Mouse (Mus musculus) forebrain, postnatal 0 days (tissue): ENCODE measurements around the gene Mt2. TPM values are rescaled to one million over a fixed set of nuclear protein-coding genes. Genes with fewer than 3 reads are reported as not detected.

ENCODE experiments used
- ATAC-seq: fragments of 200-750 bp; cut with Nextera tagmentation; 2 replicates; pipeline ENCODE4 v1.8.0; 2017; ENCODE audit warnings: mild to moderate bottlenecking, moderate library complexity
- DNase-seq: peaks from one replicate; pipeline ENCODE4 v3.0.0-alpha.2; 2015
- H3K27ac ChIP-seq: fragments of 300-500 bp; sonication (generic); 2 replicates; pipeline ENCODE4 v1.5.1; 2014; ENCODE audit warnings: low read depth, mild to moderate bottlenecking, antibody characterized with exemption, low read length, moderate library complexity, mixed read lengths
- H3K27me3 ChIP-seq: fragments of 300-500 bp; sonication (generic); 2 replicates; pipeline ENCODE4 v1.6.1; 2014; ENCODE audit warnings: mild to moderate bottlenecking, low read length, mixed read lengths; ENCODE audit not compliant: insufficient read depth
- H3K36me3 ChIP-seq: fragments of 300-500 bp; sonication (generic); 2 replicates; pipeline ENCODE4 v1.6.1; 2014; ENCODE audit warnings: mild to moderate bottlenecking, moderate library complexity; ENCODE audit not compliant: insufficient read depth
- H3K4me1 ChIP-seq: fragments of 300-500 bp; sonication (generic); 2 replicates; pipeline ENCODE4 v1.6.1; 2014; ENCODE audit warnings: antibody characterized with exemption; ENCODE audit not compliant: insufficient read depth
- H3K4me2 ChIP-seq: fragments of 300-500 bp; sonication (generic); 2 replicates; pipeline ENCODE4 v1.6.1; 2014; ENCODE audit warnings: low read depth, mild to moderate bottlenecking, moderate library complexity
- H3K4me3 ChIP-seq: fragments of 300-500 bp; sonication (generic); 2 replicates; pipeline ENCODE4 v1.5.1; 2014; ENCODE audit warnings: low read depth, low read length, mixed read lengths
- H3K9ac ChIP-seq: fragments of 300-500 bp; sonication (generic); 2 replicates; pipeline ENCODE4 v1.6.1; 2014; ENCODE audit warnings: mild to moderate bottlenecking
- H3K9me3 ChIP-seq: fragments of 300-500 bp; sonication (generic); 2 replicates; pipeline ENCODE4 v1.6.1; 2016; ENCODE audit warnings: low read length
- CTCF ChIP-seq: sonication (generic); IDR thresholded peaks from 2 replicates; pipeline ENCODE4 v1.5.1; 2016; ENCODE audit warnings: antibody characterized with exemption, control low read depth, low read depth
- WGBS: fragments of 180-500 bp; shearing (Covaris S2); extraction: QIAGEN DNeasy Blood & Tissue Kit; methylation state at CpG from one replicate; pipeline ENCODE4 v1.1.7; 2014; 5-methylcytosine and 5-hydroxymethylcytosine counted together
- polyA plus RNA-seq: library from polyadenylated mRNA; unstranded; fragments of >200 nt; fragmentation: Nextera tagmentation; extraction: Ambion mirVana; gene quantifications from 2 replicates; pipeline ENCODE4 v1.2.1, GENCODE M21; 2015
- total RNA-seq: library from RNA; depleted of rRNA; stranded (reverse); fragments of >200 nt; gene quantifications from 2 replicates; pipeline ENCODE4 v1.2.3, GENCODE M21; 2014

Gene Mt2
- total and polyA plus RNA-seq, 2 experiments from 2014 or later: 88.1 to 143 TPM

DNA sequence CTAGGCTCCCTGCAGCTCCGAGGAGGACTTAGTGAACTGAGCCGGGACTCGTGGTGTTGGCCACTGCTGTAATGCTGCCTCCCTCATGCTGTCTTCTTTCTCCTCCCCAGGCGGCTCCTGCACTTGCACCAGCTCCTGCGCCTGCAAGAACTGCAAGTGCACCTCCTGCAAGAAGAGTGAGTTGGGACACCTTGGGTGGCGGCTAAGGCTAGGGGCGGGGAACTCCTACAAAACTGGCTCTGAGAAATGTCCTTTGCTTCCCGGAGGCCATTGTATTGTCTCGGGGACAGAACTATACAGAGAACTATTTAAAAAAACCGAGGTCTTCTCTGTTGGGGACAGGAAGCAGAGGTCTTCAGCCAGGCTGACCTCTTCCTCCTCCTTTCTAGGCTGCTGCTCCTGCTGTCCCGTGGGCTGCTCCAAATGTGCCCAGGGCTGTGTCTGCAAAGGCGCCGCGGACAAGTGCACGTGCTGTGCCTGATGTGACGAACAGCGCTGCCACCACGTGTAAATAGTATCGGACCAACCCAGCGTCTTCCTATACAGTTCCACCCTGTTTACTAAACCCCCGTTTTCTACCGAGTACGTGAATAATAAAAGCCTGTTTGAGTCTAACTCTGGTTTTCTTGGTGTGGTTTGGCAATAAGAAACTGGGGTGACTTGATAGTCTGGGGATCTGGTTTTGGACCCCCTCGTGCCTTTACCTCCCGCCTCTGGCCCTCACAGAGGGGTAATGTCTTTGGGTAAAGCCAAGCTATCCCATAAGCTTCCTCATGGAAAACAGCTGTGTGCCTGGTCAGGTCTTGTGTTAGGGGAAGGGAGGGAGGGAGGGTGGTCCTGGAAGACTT is 7.5 kb downstream of the Mt2 start:
- 6% methylated on average over 25 of the region's 25 CpGs for WGBS
- ATAC-seq (no peak), DNase-seq (no peak)
- Histone ChIP-seq H3K9me3 (no peaks in the 10 kb centered on the region), H3K9ac (peak overlapping the region; percentile 35), H3K27me3 (peaks cover 31% of the 10 kb centered on the region), H3K4me2 (peak overlapping the region; percentile 75), H3K36me3 (no peaks in the 10 kb centered on the region), H3K27ac (peak overlapping the region; percentile 11), H3K4me3 (peak overlapping the region; percentile 39), H3K4me1 (no peaks in the 10 kb centered on the region)
- no peak for TF ChIP-seq CTCF

DNA sequence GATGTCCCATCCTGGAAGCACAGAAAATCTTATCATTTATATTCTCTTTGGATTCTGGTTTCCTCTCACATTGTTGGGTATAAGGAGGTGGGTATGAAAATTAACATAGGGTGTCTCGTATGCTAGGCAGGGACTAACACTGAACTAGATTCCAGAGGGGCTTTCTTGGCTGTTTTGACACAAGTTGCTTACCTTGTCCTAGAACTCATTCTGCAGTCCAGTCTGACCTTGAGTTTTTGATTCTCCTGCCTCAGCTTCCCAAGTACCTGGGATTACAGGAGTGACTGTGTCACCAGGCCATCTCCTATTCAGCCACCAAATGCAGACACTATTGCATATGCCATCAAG is 8.1 kb downstream of the Mt2 start:
- Histone ChIP-seq H3K27ac (no peak overlapping the region), H3K36me3 (no peaks in the 10 kb centered on the region), H3K9ac (no peak overlapping the region), H3K9me3 (no peaks in the 10 kb centered on the region), H3K4me2 (peak overlapping the region; percentile 75; the same call in 1 of the 2 replicates), H3K27me3 (peaks cover 31% of the 10 kb centered on the region), H3K4me1 (no peaks in the 10 kb centered on the region), H3K4me3 (peak overlapping the region; percentile 39; the same call in 1 of the 2 replicates)
- no peak for ATAC-seq
- WGBS: 80% methylated on average over 1 of the region's 1 CpGs
- DNase-seq: no peak
- no peak for TF ChIP-seq CTCF

- no peak overlapping the region for H3K4me3 ChIP-seq
Observed at GRCm38 (mm10) chr8:94182055-94182929, 9.8 kb downstream of the Mt2 start.

DNA sequence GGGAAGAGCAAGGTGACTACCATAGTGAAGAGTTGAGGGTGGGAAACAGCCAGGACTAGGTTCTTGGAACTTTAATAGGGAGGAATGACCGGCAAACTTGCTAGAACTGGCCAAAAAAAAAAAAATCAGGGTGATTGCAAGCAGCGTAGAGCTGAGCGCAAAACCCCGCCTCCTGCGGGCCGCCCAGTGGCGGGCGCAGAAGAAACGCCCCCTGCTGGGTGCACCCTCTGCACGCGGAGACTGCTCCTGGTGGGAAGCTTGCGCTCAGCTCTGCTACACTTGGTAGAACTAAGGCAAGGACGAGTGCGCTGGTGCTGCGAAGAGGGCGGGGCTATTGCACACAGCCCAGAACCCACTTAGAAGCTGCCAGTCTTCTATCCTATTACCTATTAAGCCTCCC is 10.7 kb downstream of the Mt2 start:
- H3K9ac ChIP-seq: no peak overlapping the region
- ATAC-seq (peak; percentile 67), DNase-seq (peak; percentile 73)
- no peak overlapping the region for H3K4me3 ChIP-seq
- no peaks in the 10 kb centered on the region for H3K36me3 ChIP-seq
- WGBS: under 1% methylated on average over 16 of the region's 16 CpGs
- H3K27ac ChIP-seq: no peak overlapping the region
- H3K27me3 ChIP-seq: peaks cover 36% of the 10 kb centered on the region
- H3K9me3 ChIP-seq: no peaks in the 10 kb centered on the region
- TF ChIP-seq CTCF: peak; percentile 68
- peak overlapping the region; percentile 29; the same call in 1 of the 2 replicates for H3K4me2 ChIP-seq
- H3K4me1 ChIP-seq: no peaks in the 10 kb centered on the region

More at GRCm38 (mm10) chr8:94182055-94182929, 9.8 kb downstream of the Mt2 start:
- Histone ChIP-seq H3K4me1 (no peaks in the 10 kb centered on the region), H3K36me3 (no peaks in the 10 kb centered on the region), H3K9me3 (no peaks in the 10 kb centered on the region), H3K4me2 (no peak overlapping the region), H3K9ac (no peak overlapping the region), H3K27ac (no peak overlapping the region), H3K27me3 (peaks cover 36% of the 10 kb centered on the region)
- no peak for TF ChIP-seq CTCF
- no peak for DNase-seq
- 74% methylated on average over 13 of the region's 13 CpGs for WGBS
- no peak for ATAC-seq

- Histone ChIP-seq H3K9me3 (no peaks in the 10 kb centered on the region), H3K9ac (no peak overlapping the region), H3K4me2 (no peak overlapping the region), H3K27ac (no peak overlapping the region), H3K4me1 (no peaks in the 10 kb centered on the region), H3K36me3 (no peaks in the 10 kb centered on the region), H3K27me3 (peaks cover 28% of the 10 kb centered on the region), H3K4me3 (no peak overlapping the region)
- 41% methylated on average over 12 of the region's 12 CpGs for WGBS
- no peak for ATAC-seq
- no peak for TF ChIP-seq CTCF
- DNase-seq: no peak
Observed at GRCm38 (mm10) chr8:94184357-94184843, 11.9 kb downstream of the Mt2 start.

DNA sequence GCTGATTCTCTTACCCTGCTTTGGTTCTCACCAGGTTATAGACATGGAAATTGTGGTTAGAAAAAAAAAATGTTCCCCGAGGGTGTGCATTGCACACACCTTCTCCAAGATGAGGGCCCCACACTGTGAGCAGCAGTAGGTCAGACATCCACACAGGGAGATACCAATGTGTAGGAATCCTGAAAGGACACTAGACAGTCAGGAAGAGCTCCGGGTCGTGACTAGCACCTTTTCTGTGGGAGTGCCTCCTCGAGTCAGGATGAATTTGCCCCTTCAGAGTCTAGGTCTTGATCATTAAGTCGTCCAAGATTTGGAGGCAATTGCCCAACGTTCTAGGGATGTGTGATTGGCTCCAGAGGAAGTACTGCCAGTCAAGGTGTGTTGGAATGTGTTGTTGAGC is 13.3 kb downstream of the Mt2 start:
- no peak for ATAC-seq
- H3K9ac ChIP-seq: no peak overlapping the region
- H3K9me3 ChIP-seq: no peaks in the 10 kb centered on the region
- no peak overlapping the region for H3K27ac ChIP-seq
- TF ChIP-seq CTCF: no peak
- no peak overlapping the region for H3K4me3 ChIP-seq
- no peak overlapping the region for H3K4me2 ChIP-seq
- H3K36me3 ChIP-seq: no peaks in the 10 kb centered on the region
- WGBS: 75% methylated on average over 6 of the region's 6 CpGs
- no peak for DNase-seq
- H3K4me1 ChIP-seq: no peaks in the 10 kb centered on the region
- peaks cover 24% of the 10 kb centered on the region for H3K27me3 ChIP-seq
